In the genomic region with DNA sequence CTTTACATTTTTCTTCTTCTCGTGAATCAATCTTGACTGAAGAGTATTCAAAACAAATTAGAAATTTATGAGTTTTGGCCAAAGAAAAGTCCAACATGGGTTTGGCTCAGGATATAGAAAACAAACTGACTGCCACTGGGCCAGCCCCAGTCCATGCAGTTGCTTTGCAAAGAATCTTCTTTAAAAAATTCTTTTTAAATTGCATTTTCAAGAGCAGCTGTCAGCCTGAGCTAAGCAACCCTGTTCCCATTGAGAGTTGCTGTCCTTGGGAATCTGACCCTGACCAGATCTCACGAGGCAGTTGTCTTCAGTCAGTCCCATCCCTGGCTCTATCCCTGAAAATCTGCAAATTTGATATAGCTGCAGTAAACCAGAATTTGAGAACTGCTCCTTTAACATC, we compare ENCODE assay signal across 34 mouse cellular contexts. TPM values are rescaled to one million over a fixed set of nuclear protein-coding genes. Genes with fewer than 3 reads are reported as not detected.
DNase-seq lines count a peak whose midpoint lies in the region; ATAC-seq lines count a peak whose summit lies in the region.
"Had no signal": no experiment of that assay in that cellular context is flagged by ENCODE, and none has a peak within 500 bp of the region (broad histone marks: within the 10 kb centered on the region; RNA-seq: fewer than 3 reads in every experiment).

No protein-coding gene starts in this region.

- H3K9ac ChIP-seq in kidney, embryonic 15.5 days, result no peak overlapping the region
- H3K9ac ChIP-seq in midbrain, embryonic 11.5 days (ENCODE audit: low read length), result no peak overlapping the region
- H3K9ac ChIP-seq in midbrain, embryonic 16.5 days (ENCODE audit: low read depth, low read length), result no peak overlapping the region
- H3K9ac ChIP-seq in intestine, embryonic 16.5 days (ENCODE audit: low read depth, low read length), result no peak overlapping the region
- no peak overlapping the region for H3K9ac ChIP-seq in heart, embryonic 12.5 days
- H3K9ac ChIP-seq: heart, embryonic 13.5 days; hindbrain, embryonic 14.5 days; limb, embryonic 13.5 days; midbrain, embryonic 15.5 days had no signal

- no peaks in the 10 kb centered on the region for H3K9me3 ChIP-seq in kidney, embryonic 15.5 days (replicated peaks)
- no peaks in the 10 kb centered on the region for H3K9me3 ChIP-seq in midbrain, embryonic 11.5 days (ENCODE audit: control insufficient read depth, low read length)
- H3K9me3 ChIP-seq in midbrain, embryonic 16.5 days (replicated peaks; ENCODE audit: control insufficient read depth, low read length, poor library complexity, severe bottlenecking), result no peaks in the 10 kb centered on the region
- H3K9me3 ChIP-seq in intestine, embryonic 16.5 days (ENCODE audit: control insufficient read depth, low read length), result no peaks in the 10 kb centered on the region
- H3K9me3 ChIP-seq in heart, embryonic 12.5 days (replicated peaks), result no peaks in the 10 kb centered on the region
- H3K9me3 ChIP-seq: G1E; heart, embryonic 13.5 days; limb, embryonic 13.5 days; midbrain, embryonic 15.5 days had no signal

- 50% methylated on average over 2 of the region's 2 CpGs for WGBS in kidney, embryonic 15.5 days
- 66% methylated on average over 2 of the region's 2 CpGs for WGBS in midbrain, embryonic 11.5 days
- 71% methylated on average over 2 of the region's 2 CpGs for WGBS in midbrain, embryonic 16.5 days
- WGBS in intestine, embryonic 16.5 days, result 42% methylated on average over 2 of the region's 2 CpGs
- WGBS in heart, embryonic 12.5 days, result 57% methylated on average over 2 of the region's 2 CpGs

- H3K4me1 ChIP-seq in kidney, embryonic 15.5 days, result no peaks in the 10 kb centered on the region
- H3K4me1 ChIP-seq in midbrain, embryonic 11.5 days (ENCODE audit: control insufficient read depth, insufficient read depth, low read length), result no peaks in the 10 kb centered on the region
- no peaks in the 10 kb centered on the region for H3K4me1 ChIP-seq in midbrain, embryonic 16.5 days (ENCODE audit: control insufficient read depth, insufficient read depth, low read length)
- peaks cover 12% of the 10 kb centered on the region for H3K4me1 ChIP-seq in intestine, embryonic 16.5 days (ENCODE audit: control insufficient read depth, insufficient read depth, low read length)
- peaks cover 8% of the 10 kb centered on the region for H3K4me1 ChIP-seq in heart, embryonic 12.5 days (replicated peaks)
- H3K4me1 ChIP-seq: limb, embryonic 13.5 days; midbrain, embryonic 15.5 days had no signal

- H3K4me3 ChIP-seq in kidney, embryonic 15.5 days (replicated peaks), result no peak overlapping the region
- no peak overlapping the region for H3K4me3 ChIP-seq in midbrain, embryonic 11.5 days (ENCODE audit: low read depth, low read length)
- no peak overlapping the region for H3K4me3 ChIP-seq in midbrain, embryonic 16.5 days (ENCODE audit: low read depth, low read length)
- H3K4me3 ChIP-seq in intestine, embryonic 16.5 days (ENCODE audit: low read length), result no peak overlapping the region
- H3K4me3 ChIP-seq in heart, embryonic 12.5 days, result no peak overlapping the region
- H3K4me3 ChIP-seq: erythroblast, embryonic 14.5 days; heart, adult 2 months; heart, embryonic 13.5 days; layer of hippocampus, adult 2 months; limb, embryonic 13.5 days; midbrain, embryonic 15.5 days had no signal

- no peak for ATAC-seq in kidney, embryonic 15.5 days (replicated peaks; ENCODE audit: low FRiP score)
- ATAC-seq in midbrain, embryonic 11.5 days (ENCODE audit: low FRiP score), result no peak
- no peak for ATAC-seq in midbrain, embryonic 16.5 days
- peak; percentile 74; the same call in 1 of the 2 replicates for ATAC-seq in intestine, embryonic 16.5 days
- no peak for ATAC-seq in heart, embryonic 12.5 days (ENCODE audit: insufficient number of reproducible peaks, low FRiP score)
- ATAC-seq: forebrain, embryonic 16.5 days; lung, postnatal 0 days; midbrain, embryonic 15.5 days; Patski had no signal

- H3K27me3 ChIP-seq in kidney, embryonic 15.5 days, result no peaks in the 10 kb centered on the region
- no peaks in the 10 kb centered on the region for H3K27me3 ChIP-seq in midbrain, embryonic 11.5 days (ENCODE audit: control insufficient read depth, insufficient read depth, low read length)
- H3K27me3 ChIP-seq in midbrain, embryonic 16.5 days (ENCODE audit: control insufficient read depth, insufficient read depth, low read depth, low read length), result no peaks in the 10 kb centered on the region
- no peaks in the 10 kb centered on the region for H3K27me3 ChIP-seq in intestine, embryonic 16.5 days (replicated peaks; ENCODE audit: control insufficient read depth, insufficient read depth, low read length)
- H3K27me3 ChIP-seq in heart, embryonic 12.5 days (replicated peaks), result no peaks in the 10 kb centered on the region
- H3K27me3 ChIP-seq: heart, embryonic 13.5 days; limb, embryonic 13.5 days; midbrain, embryonic 15.5 days had no signal

- H3K36me3 ChIP-seq in kidney, embryonic 15.5 days, result no peaks in the 10 kb centered on the region
- no peaks in the 10 kb centered on the region for H3K36me3 ChIP-seq in midbrain, embryonic 11.5 days (ENCODE audit: control insufficient read depth, insufficient read depth, low read length)
- no peaks in the 10 kb centered on the region for H3K36me3 ChIP-seq in midbrain, embryonic 16.5 days (ENCODE audit: control insufficient read depth, insufficient read depth, low read length)
- no peaks in the 10 kb centered on the region for H3K36me3 ChIP-seq in intestine, embryonic 16.5 days (ENCODE audit: control insufficient read depth, insufficient read depth, low read length)
- no peaks in the 10 kb centered on the region for H3K36me3 ChIP-seq in heart, embryonic 12.5 days
- H3K36me3 ChIP-seq: G1E; heart, embryonic 13.5 days; limb, embryonic 13.5 days; midbrain, embryonic 15.5 days had no signal

- no peak overlapping the region for H3K27ac ChIP-seq in kidney, embryonic 15.5 days
- no peak overlapping the region for H3K27ac ChIP-seq in midbrain, embryonic 11.5 days (ENCODE audit: low read depth, low read length)
- H3K27ac ChIP-seq in midbrain, embryonic 16.5 days (ENCODE audit: low read length), result no peak overlapping the region
- H3K27ac ChIP-seq in intestine, embryonic 16.5 days (ENCODE audit: low read length), result no peak overlapping the region
- H3K27ac ChIP-seq in heart, embryonic 12.5 days (ENCODE audit: poor library complexity, severe bottlenecking), result no peak overlapping the region
- H3K27ac ChIP-seq: heart, adult 2 months; heart, embryonic 13.5 days; hindbrain, embryonic 14.5 days; layer of hippocampus, adult 2 months; limb, embryonic 13.5 days; midbrain, embryonic 15.5 days had no signal

- no peak overlapping the region for H3K4me2 ChIP-seq in kidney, embryonic 15.5 days
- H3K4me2 ChIP-seq in midbrain, embryonic 11.5 days, result no peak overlapping the region
- H3K4me2 ChIP-seq in midbrain, embryonic 16.5 days (ENCODE audit: low read length), result no peak overlapping the region
- no peak overlapping the region for H3K4me2 ChIP-seq in intestine, embryonic 16.5 days (ENCODE audit: low read depth, low read length)
- H3K4me2 ChIP-seq in heart, embryonic 12.5 days, result no peak overlapping the region
- H3K4me2 ChIP-seq: heart, embryonic 13.5 days; hindbrain, embryonic 14.5 days; limb, embryonic 13.5 days; liver, embryonic 11.5 days; midbrain, embryonic 15.5 days had no signal

- DNase-seq in adrenal gland, adult 2 months, result peak; percentile 30
- no peak for DNase-seq in adrenal gland, postnatal 4 days (ENCODE audit: low spot score in 2 of 2)
- DNase-seq in kidney, postnatal 10 days, result peak; percentile 29
- peak; percentile 19 for DNase-seq in midbrain, embryonic 11.5 days (ENCODE audit: low spot score, missing footprints)
- DNase-seq: cerebellum, adult 2 months; cerebellum, postnatal 14 days; heart, adult 2 months; heart, postnatal 10 days; kidney, adult 9 months; right cerebral cortex, postnatal 4 days; thymus, adult 18-20 months; thymus, postnatal 36 days had no signal

RNA-seq across cellular contexts. Expression of a gene that starts 8.2 kb away (rescaled TPM):
- 1 to 10 TPM in 1 of 2 experiments, under 1 TPM in 1; 0.55 to 1.3 TPM for total RNA-seq in adrenal gland, adult 2 months (2021)
- polyA plus RNA-seq in adrenal gland, adult 2 months (2012; rRNA removed), result 0.22 TPM in 1 of 2 replicates, not detected in the other
- under 1 TPM in 1 of 2 experiments, not detected in 1; 0.17 TPM for total RNA-seq in adrenal gland, postnatal 4 days (2021)
- polyA plus RNA-seq in kidney, embryonic 15.5 days (2015; fragmentation: Nextera tagmentation; extraction: Ambion mirVana), result 0.05 TPM in 1 of 2 replicates, not detected in the other
- polyA plus RNA-seq in midbrain, embryonic 11.5 days (2014; fragmentation: Nextera tagmentation; extraction: Ambion mirVana), result not detected in 2 replicates
- 0.09 TPM in 1 of 2 replicates, not detected in the other for polyA plus RNA-seq in midbrain, embryonic 16.5 days (2015; fragmentation: Nextera tagmentation; extraction: Ambion mirVana)
- 26.7 and 30.0 TPM in 2 replicates for polyA plus RNA-seq in intestine, embryonic 16.5 days (2015; fragmentation: Nextera tagmentation; extraction: Ambion mirVana)
- 0.10 TPM in 1 of 2 replicates, not detected in the other for polyA plus RNA-seq in heart, embryonic 12.5 days (2016; fragmentation: Nextera tagmentation; extraction: Ambion mirVana)
- total RNA-seq: gastrocnemius, adult 8-10 months; gastrocnemius, postnatal 4 days; hematopoietic stem cell, adult 5-6 weeks; neutrophil, adult 5-6 weeks had no signal
- polyA plus RNA-seq: erythroblast, embryonic 14.5 days; forebrain, embryonic 11.5 days; G1E; heart, embryonic 13.5 days; hindbrain, embryonic 14.5 days; liver, embryonic 11.5 days; lung, postnatal 0 days; neural tube, embryonic 11.5 days; Patski; spleen, adult 2 months had no signal

RNA-seq across cellular contexts. Expression of a gene that starts 31.2 kb away (rescaled TPM):
- 100 to 1,000 TPM; 262 to 322 TPM for total RNA-seq in adrenal gland, adult 2 months (2021)
- polyA plus RNA-seq in adrenal gland, adult 2 months (2012; rRNA removed), result 7.4 and 7.6 TPM in 2 replicates
- 100 to 1,000 TPM; 226 to 243 TPM for total RNA-seq in adrenal gland, postnatal 4 days (2021)
- polyA plus RNA-seq in kidney, embryonic 15.5 days (2015; fragmentation: Nextera tagmentation; extraction: Ambion mirVana), result 144 and 151 TPM in 2 replicates
- polyA plus RNA-seq in midbrain, embryonic 11.5 days (2014; fragmentation: Nextera tagmentation; extraction: Ambion mirVana), result 159 and 186 TPM in 2 replicates
- polyA plus RNA-seq in midbrain, embryonic 16.5 days (2015; fragmentation: Nextera tagmentation; extraction: Ambion mirVana), result 122 and 132 TPM in 2 replicates
- 156 and 164 TPM in 2 replicates for polyA plus RNA-seq in intestine, embryonic 16.5 days (2015; fragmentation: Nextera tagmentation; extraction: Ambion mirVana)
- polyA plus RNA-seq in heart, embryonic 12.5 days (2016; fragmentation: Nextera tagmentation; extraction: Ambion mirVana), result 235 and 238 TPM in 2 replicates

Comparison
In these comparisons a context has a peak if more than half of its experiments do, and no peak if none do; other contexts are left out.
1. DNase-seq: peak in adrenal gland, adult 2 months (single experiment), kidney, postnatal 10 days (single experiment) and midbrain, embryonic 11.5 days (single experiment); none in adrenal gland, postnatal 4 days (0 of 2).
2. RNA of a gene that starts 8.2 kb away (polyA plus RNA-seq): 26.7 to 30.0 TPM in intestine, embryonic 16.5 days; 0.10 TPM in heart, embryonic 12.5 days, 0.09 TPM in midbrain, embryonic 16.5 days, 0.05 TPM in kidney, embryonic 15.5 days, 0.22 TPM in adrenal gland, adult 2 months and not detected in midbrain, embryonic 11.5 days; every median in the first group is over 10 times any median in the second.
3. RNA of a gene that starts 31.2 kb away (polyA plus RNA-seq): 235 to 238 TPM in heart, embryonic 12.5 days, 156 to 164 TPM in intestine, embryonic 16.5 days, 159 to 186 TPM in midbrain, embryonic 11.5 days, 144 to 151 TPM in kidney, embryonic 15.5 days and 122 to 132 TPM in midbrain, embryonic 16.5 days; 7.4 to 7.6 TPM in adrenal gland, adult 2 months; every median in the first group is over 10 times any median in the second.